Mouse (Mus musculus) lung, embryonic 16.5 days (tissue): ENCODE results near the gene Nktr. TPM values are rescaled to one million over a fixed set of nuclear protein-coding genes. Genes with fewer than 3 reads are reported as not detected.

Experiments
- ATAC-seq: fragments of 200-750 bp; cut with Nextera tagmentation; 2 replicates; pipeline ENCODE4 v1.8.0; 2017; ENCODE audit warnings: low read depth, mild to moderate bottlenecking, moderate library complexity
- H3K27ac ChIP-seq: fragments of 300-500 bp; sonication (generic); 2 replicates; pipeline ENCODE4 v1.5.1; 2014; ENCODE audit warnings: mild to moderate bottlenecking, control low read depth, low read length
- H3K27me3 ChIP-seq: fragments of 300-500 bp; sonication (generic); 2 replicates; pipeline ENCODE4 v1.6.1; 2014; ENCODE audit warnings: low read depth, low read length, mixed read lengths; ENCODE audit not compliant: control insufficient read depth, insufficient read depth
- H3K36me3 ChIP-seq: fragments of 300-500 bp; sonication (generic); 2 replicates; pipeline ENCODE4 v1.6.1; 2014; ENCODE audit warnings: low read length; ENCODE audit not compliant: control insufficient read depth, insufficient read depth
- H3K4me1 ChIP-seq: fragments of 300-500 bp; sonication (generic); replicated peaks from 2 replicates; pipeline ENCODE4 v1.6.1; 2014; ENCODE audit warnings: low read length, mixed read lengths; ENCODE audit not compliant: control insufficient read depth, insufficient read depth
- H3K4me2 ChIP-seq: fragments of 300-500 bp; sonication (generic); 2 replicates; pipeline ENCODE4 v1.6.1; 2014; ENCODE audit warnings: low read depth, low read length, control low read depth
- H3K4me3 ChIP-seq: fragments of 300-500 bp; sonication (generic); 2 replicates; pipeline ENCODE4 v1.5.1; 2014; ENCODE audit warnings: mild to moderate bottlenecking, low read length, control low read depth
- H3K9ac ChIP-seq: fragments of 300-500 bp; sonication (generic); 2 replicates; pipeline ENCODE4 v1.6.1; 2014; ENCODE audit warnings: low read length, control low read depth
- H3K9me3 ChIP-seq: fragments of 300-500 bp; sonication (generic); 2 replicates; pipeline ENCODE4 v1.6.1; 2016; ENCODE audit warnings: low read length; ENCODE audit not compliant: control insufficient read depth
- WGBS: fragments of 180-500 bp; shearing (Covaris S2); extraction: QIAGEN DNeasy Blood & Tissue Kit; methylation state at CpG from one replicate; pipeline ENCODE4 v1.1.7; 2014; 5-methylcytosine and 5-hydroxymethylcytosine counted together
- polyA plus RNA-seq: library from polyadenylated mRNA; unstranded; fragments of >200 nt; fragmentation: Nextera tagmentation; extraction: Ambion mirVana; gene quantifications from 2 replicates; pipeline ENCODE4 v1.2.1, GENCODE M21; 2015

The Nktr gene
- polyA plus RNA-seq, 1 experiment from 2014 or later: 69.5 TPM

DNA sequence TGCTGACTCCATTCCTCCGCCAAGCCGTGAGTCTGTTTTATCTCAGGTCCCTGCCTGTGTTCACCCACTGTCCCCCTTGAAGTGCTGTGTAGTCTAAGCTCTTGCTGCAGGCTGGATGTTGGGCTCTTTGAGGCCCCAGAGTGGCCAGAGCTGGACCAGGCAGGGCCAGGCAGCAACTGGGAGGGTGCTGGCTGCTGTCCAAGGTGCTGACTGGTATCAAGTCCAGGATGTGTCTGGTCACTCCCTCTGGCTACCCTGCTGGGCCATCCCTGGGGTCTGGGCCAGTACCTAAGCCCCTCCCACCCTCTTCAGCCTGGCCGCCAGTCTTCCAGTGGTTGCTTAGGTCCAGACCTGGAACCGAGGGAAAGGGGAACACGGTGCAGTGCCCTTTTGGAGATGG lies 72.2 kb downstream of the Nktr start:
- 12% methylated on average over 5 of the region's 5 CpGs for WGBS
- Histone ChIP-seq H3K27me3 (no peaks in the 10 kb centered on the region), H3K4me2 (no peak overlapping the region), H3K4me1 (0 out of 2 replicates have a peak, but pooled peaks cover 3% of the 10 kb centered on the region), H3K27ac (no peak overlapping the region), H3K4me3 (no peak overlapping the region), H3K9me3 (no peaks in the 10 kb centered on the region), H3K36me3 (no peaks in the 10 kb centered on the region), H3K9ac (no peak overlapping the region)
- 0 out of 2 replicates have a peak, but pooled peaks have one; percentile 42 for ATAC-seq

DNA sequence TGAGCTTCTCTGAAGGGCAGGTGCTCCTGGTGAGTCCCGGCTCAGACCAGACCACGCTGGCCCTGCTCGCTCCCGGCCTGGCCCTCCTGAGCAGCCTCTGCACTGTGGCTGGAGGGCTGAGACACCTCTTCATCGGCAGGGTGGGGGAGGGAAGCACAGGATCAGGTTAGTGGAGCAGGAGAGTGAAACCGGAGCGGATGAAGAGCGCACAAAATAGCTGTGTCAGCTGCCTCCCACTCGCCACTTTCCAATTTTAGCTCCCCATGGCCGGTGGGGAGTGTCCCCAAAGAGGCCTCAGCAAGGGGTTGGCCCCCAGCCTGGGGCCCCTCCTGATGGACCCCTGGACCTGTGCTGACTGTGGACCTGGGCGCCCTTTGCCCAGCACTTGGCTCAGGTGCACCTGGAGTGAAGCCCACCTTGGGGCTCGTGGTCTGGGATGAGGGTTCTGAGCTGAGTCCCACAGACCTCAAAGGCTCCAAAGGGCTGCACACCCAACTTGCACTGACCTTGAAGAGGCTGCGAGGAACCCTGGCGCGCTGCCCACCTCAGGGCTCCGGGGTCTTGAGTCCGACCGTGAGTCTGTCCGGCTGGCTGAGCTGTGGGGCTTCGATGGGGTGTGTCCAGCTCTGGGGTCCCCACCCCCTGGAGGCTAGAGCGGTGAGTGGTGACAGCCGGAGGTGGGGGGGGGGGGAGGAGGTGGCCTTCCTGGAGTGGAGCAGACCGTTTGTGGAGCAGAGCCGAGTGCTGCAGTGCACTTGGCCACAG lies 73.0 kb downstream of the Nktr start, which contains the start of gene Hhatl:
Gene Hhatl, minus strand, starts transcription at position 751 of the 765 bp plus-strand sequence.
- Histone ChIP-seq H3K4me1 (0 out of 2 replicates have a peak, but pooled peaks cover 3% of the 10 kb centered on the region), H3K4me3 (no peak within 1 kb of the TSS)

DNA sequence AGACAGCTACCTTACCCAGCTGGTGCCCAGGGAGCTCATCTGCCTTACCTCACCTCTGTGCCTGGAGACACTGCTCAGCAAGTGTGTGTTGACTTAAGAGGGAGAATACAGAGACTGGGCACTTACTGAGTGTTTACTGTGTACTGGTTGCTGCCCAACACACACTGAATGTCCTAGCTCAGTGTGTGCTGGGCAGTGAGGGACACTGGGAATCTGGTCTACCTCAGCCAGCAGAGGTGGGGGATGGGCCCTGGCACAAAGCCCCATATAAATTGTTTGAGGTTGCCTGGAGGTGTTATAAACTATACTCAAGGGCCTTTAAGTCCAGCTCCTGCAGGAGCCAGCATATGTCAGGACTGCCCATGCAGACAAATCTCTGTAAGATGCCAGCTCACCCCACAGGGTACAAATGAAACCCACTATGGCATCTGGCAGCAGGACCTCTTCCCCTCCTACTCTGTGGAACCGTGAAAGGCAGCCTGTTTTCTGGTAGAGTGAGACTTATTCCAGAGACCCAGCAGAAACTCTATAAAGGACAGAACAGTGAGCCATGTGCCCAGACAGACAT lies 76.1 kb downstream of the Nktr start:
- Histone ChIP-seq H3K4me3 (no peak overlapping the region), H3K9ac (no peak overlapping the region), H3K36me3 (no peaks in the 10 kb centered on the region), H3K27ac (no peak overlapping the region), H3K27me3 (no peaks in the 10 kb centered on the region), H3K4me2 (no peak overlapping the region), H3K9me3 (no peaks in the 10 kb centered on the region), H3K4me1 (0 out of 2 replicates have a peak, but pooled peaks cover 5% of the 10 kb centered on the region)
- ATAC-seq: no peak
- 50% methylated on average over 1 of the region's 1 CpGs for WGBS

More for the DNA sequence above, 73.0 kb downstream of the Nktr start, which contains the start of gene Hhatl:
- no peak within 1 kb of the TSS for H3K4me2 ChIP-seq
- H3K36me3 ChIP-seq: no peaks in the 10 kb centered on the region
- WGBS: 42% methylated on average over 24 of the region's 24 CpGs
- no peak within 1 kb of the TSS for H3K9ac ChIP-seq
- no peaks in the 10 kb centered on the region for H3K27me3 ChIP-seq
- ATAC-seq: no peak
- H3K27ac ChIP-seq: no peak within 1 kb of the TSS
- no peaks in the 10 kb centered on the region for H3K9me3 ChIP-seq

DNA sequence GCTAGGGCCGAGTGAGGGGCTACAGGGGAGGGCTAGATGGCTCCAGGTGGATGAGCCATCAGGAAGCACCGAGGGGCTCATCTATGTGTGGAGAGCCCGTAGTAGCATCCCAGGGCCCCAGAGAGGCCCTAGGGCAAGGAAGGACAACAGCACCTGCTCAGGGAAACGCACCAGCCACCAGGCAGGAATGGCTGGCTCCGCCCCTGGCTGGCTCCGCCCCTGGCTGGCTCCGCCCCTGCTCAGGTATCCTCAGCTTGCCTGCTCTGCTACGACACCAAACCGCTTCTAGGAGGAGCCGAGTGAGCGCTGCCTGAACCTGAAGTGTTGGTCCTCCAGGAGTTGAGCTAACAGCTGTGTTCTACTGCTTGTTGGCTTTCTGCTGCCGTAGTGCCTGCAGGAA lies 78.8 kb downstream of the Nktr start:
- Histone ChIP-seq H3K4me3 (no peak overlapping the region), H3K9me3 (no peaks in the 10 kb centered on the region), H3K4me2 (peak overlapping the region; percentile 32; the same call in 1 of the 2 replicates), H3K9ac (peak overlapping the region; percentile 11; the same call in 1 of the 2 replicates), H3K27ac (no peak overlapping the region), H3K36me3 (no peaks in the 10 kb centered on the region), H3K27me3 (no peaks in the 10 kb centered on the region), H3K4me1 (0 out of 2 replicates have a peak, but pooled peaks cover 5% of the 10 kb centered on the region)
- ATAC-seq: peak; percentile 76
- WGBS: 15% methylated on average over 12 of the region's 12 CpGs

DNA sequence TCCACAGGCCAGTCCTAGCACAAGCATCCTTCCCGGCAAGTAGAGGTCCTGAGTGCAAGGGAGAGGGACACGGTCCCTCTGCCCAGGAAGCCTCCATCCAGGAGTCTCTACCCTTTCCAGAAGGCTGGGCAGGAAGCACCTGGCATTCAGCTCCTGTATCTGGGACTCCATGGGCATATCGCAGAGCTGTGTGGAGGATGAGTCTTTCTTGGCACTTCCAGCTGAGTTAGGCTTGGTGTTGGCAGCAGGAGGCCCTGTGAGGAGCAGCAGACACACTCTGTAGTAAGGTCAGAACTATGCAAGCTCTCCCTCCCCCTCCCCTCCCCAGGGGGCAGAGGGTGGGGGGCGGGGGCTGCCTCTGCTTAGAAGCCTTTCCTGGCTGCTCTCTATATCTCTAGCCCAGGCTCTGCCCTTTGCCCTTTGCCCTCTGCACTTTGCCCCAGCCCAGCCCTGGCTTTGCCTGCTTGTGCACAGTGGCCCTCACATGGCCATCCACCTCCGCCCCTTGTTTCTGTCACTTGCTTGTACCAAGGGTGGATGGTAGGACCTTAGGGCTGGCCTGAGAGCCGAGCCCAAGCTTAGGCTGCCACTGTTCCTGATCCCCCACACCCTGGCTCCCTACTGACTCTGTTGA lies 80.0 kb downstream of the Nktr start:
- no peak for ATAC-seq
- H3K9ac ChIP-seq: no peak overlapping the region

DNA sequence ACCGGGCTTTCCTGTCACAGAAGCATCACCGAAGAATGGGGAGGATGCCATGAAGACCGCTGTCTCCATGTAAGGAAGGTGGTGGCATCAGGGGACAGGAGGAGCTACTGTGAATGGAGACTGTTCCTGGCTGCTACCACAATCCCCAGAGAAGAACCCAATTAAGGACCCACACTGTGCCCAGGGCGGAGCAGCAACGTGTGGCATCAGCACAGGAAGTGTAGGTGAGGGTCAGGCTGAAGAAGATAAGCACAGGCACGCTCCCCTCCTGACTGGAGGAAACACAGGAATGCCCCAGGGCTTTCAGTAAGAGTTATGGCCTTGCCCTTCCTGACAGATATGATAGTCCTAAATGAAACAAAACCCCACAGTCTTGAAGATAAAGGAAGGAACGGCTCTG lies 83.8 kb downstream of the Nktr start:
- Histone ChIP-seq H3K4me2 (no peak overlapping the region), H3K27ac (no peak overlapping the region), H3K9ac (no peak overlapping the region), H3K9me3 (no peaks in the 10 kb centered on the region), H3K36me3 (no peaks in the 10 kb centered on the region), H3K27me3 (no peaks in the 10 kb centered on the region), H3K4me3 (no peak overlapping the region), H3K4me1 (0 out of 2 replicates have a peak, but pooled peaks cover 2% of the 10 kb centered on the region)
- 45% methylated on average over 7 of the region's 7 CpGs for WGBS
- no peak for ATAC-seq

More for the DNA sequence above, 80.0 kb downstream of the Nktr start:
- Histone ChIP-seq H3K4me2 (no peak overlapping the region), H3K9me3 (no peaks in the 10 kb centered on the region), H3K27me3 (no peaks in the 10 kb centered on the region), H3K4me1 (0 out of 2 replicates have a peak, but pooled peaks cover 5% of the 10 kb centered on the region), H3K36me3 (no peaks in the 10 kb centered on the region), H3K4me3 (no peak overlapping the region), H3K27ac (no peak overlapping the region)
- 39% methylated on average over 6 of the region's 6 CpGs for WGBS

Other genes with a start within 250 kb of the Nktr start
- gene Cck, start 223.5 kb upstream of the Nktr start, polyA plus RNA-seq: 0.38 and 0.52 TPM in 2 replicates
- gene Lyzl4, start 77.1 kb upstream of the Nktr start, polyA plus RNA-seq: 0.34 TPM in 1 of 2 replicates, not detected in the other
- gene Vipr1, start 76.5 kb upstream of the Nktr start, polyA plus RNA-seq: 0.36 and 0.50 TPM in 2 replicates
- 9.2 and 10.0 TPM in 2 replicates for gene Sec22c, start 13.7 kb upstream of the Nktr start, polyA plus RNA-seq
- 94.0 and 104 TPM in 2 replicates for gene Ss18l2, start 8.8 kb upstream of the Nktr start, polyA plus RNA-seq
- 7.3 and 7.4 TPM in 2 replicates for gene Zfp651, start 40.2 kb downstream of the Nktr start, polyA plus RNA-seq
- 0.57 and 2.2 TPM in 2 replicates for gene Klhl40, start 58.4 kb downstream of the Nktr start, polyA plus RNA-seq
- 1.4 and 2.4 TPM in 2 replicates for gene Hhatl, start 73.3 kb downstream of the Nktr start, polyA plus RNA-seq
- 2.0 and 2.4 TPM in 2 replicates for gene Ccdc13, start 120.3 kb downstream of the Nktr start, polyA plus RNA-seq
- gene Higd1a, start 139.2 kb downstream of the Nktr start, polyA plus RNA-seq: 152 and 166 TPM in 2 replicates
- gene Ackr2, start 179.2 kb downstream of the Nktr start, polyA plus RNA-seq: 1.6 and 2.9 TPM in 2 replicates
- gene Cyp8b1, start 197.1 kb downstream of the Nktr start, polyA plus RNA-seq: 0.28 TPM in 1 of 2 replicates, not detected in the other
- gene Fam198a, start 231.8 kb downstream of the Nktr start, polyA plus RNA-seq: 2.4 and 2.7 TPM in 2 replicates